Mouse (Mus musculus) megakaryocyte, embryonic 14.5 days (primary cell): ENCODE measurements around the gene Hivep3. TPM values are rescaled to one million over a fixed set of nuclear protein-coding genes. Genes with fewer than 3 reads are reported as not detected.

Source experiments
- H3K27me3 ChIP-seq: replicated peaks from 2 replicates; pipeline ENCODE3; 2012; ENCODE audit warnings: inconsistent platforms
- H3K36me3 ChIP-seq: replicated peaks from 2 replicates; pipeline ENCODE3; 2012; ENCODE audit warnings: low read length, inconsistent platforms, mixed read lengths
- H3K4me1 ChIP-seq: 2 replicates; pipeline ENCODE4 v1.6.1; 2012; ENCODE audit warnings: inconsistent platforms
- H3K4me3 ChIP-seq: replicated peaks from 2 replicates; pipeline ENCODE3; 2012; ENCODE audit warnings: moderate library complexity, mild to moderate bottlenecking, inconsistent platforms
- H3K9me3 ChIP-seq: 2 replicates; pipeline ENCODE4 v1.6.1; 2012; ENCODE audit warnings: inconsistent platforms
- FLI1 ChIP-seq: IDR thresholded peaks from 2 replicates; pipeline ENCODE4 v1.6.1; 2012; ENCODE audit warnings: low read length, inconsistent platforms, mixed read lengths
- GATA1 ChIP-seq: IDR thresholded peaks from 3 replicates; pipeline ENCODE4 v1.6.1; 2012; ENCODE audit warnings: mixed read lengths, low read length, inconsistent platforms, borderline replicate concordance
- polyA plus RNA-seq: library from polyadenylated mRNA; stranded (reverse); fragments of >175 nt; gene quantifications from 2 replicates; pipeline ENCODE4 v1.2.3, GENCODE M21; 2012; ENCODE audit warnings: low replicate concordance; ENCODE audit not compliant: insufficient read depth

The Hivep3 gene
- polyA plus RNA-seq, 1 experiment: 10.4 TPM

DNA sequence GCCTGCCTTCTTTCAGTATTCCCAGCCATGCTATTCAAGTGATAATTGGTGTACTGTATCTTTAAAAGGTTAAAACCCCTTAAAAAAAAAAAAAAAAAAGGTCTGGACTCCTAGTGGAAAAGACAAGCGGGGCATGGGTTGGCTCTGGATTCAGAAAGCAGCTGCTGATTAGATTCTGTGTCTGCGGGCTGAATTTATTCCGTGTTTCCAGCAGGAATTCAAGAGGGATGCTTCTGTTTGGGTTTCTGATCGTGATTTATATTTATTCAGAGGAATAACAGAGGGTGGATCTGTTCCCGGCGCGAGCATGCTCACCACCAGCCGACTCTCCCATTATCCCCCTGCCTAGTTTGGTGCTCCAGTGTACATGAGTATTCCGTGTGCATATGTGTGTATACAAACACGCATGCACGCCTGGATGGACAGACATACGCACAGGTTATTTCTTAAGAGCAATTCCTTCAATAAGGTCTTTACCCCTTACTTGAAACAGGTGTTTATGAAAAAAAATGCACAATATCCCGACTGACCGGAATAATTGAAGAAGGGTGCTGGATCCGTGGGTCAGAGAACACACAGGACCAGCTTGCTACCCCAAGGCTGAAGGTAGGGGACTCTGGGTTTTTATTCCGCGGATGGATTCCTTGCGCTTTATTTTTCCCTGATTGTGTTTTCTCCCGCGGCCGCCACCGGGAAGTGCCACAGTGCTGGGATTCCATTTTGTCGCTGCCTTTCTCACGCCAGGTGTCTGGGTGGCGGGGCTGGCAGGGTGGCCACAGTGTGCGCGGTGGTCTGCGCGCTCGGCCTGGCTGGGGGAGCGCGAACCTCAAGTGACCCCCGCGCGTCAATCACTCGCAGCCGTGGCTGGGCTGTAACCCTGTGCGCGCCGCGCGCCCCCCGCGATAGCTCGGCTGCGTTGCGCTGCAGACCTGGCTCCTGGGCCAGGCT lies 80.9 kb downstream of the Hivep3 start:
- peaks cover 71% of the 10 kb centered on the region for H3K4me1 ChIP-seq
- peaks cover 3% of the 10 kb centered on the region for H3K27me3 ChIP-seq
- no peaks in the 10 kb centered on the region for H3K36me3 ChIP-seq
- H3K4me3 ChIP-seq: peak overlapping the region; percentile 92
- no peak for TF ChIP-seq FLI1
- no peak for TF ChIP-seq GATA1
- H3K9me3 ChIP-seq: no peaks in the 10 kb centered on the region

DNA sequence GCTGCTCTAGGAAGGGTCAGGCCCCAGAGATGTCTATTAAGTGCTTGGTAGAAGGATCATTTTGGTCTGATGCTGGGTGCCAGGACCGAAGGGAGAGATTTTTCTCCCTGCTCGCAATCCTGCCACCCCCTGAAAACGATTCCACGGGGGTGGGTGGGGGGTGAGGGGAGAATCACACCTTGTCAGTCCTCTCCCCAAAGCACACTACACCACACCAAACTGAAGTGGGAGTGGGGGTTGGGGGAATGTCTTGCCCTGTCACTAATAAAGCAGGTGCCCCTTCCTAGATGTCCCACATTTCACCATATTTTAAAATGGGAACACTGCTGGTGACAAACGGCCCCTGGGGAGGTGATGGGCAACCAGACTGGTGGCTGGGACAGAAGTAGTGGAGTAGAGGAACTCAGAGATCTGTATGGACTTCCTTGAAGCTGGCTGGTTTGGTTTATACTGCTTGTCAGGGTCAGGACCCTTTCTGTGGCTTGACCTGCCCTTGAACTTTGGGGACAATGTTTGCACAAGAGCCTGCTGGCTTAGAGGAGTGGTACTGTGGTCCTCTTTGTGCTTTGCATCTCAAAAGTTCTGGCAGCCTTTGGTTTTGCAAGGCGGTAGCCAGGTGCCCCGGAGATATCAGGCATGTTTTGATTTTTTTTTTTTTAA lies 81.7 kb downstream of the Hivep3 start:
- H3K36me3 ChIP-seq: peaks cover 5% of the 10 kb centered on the region

DNA sequence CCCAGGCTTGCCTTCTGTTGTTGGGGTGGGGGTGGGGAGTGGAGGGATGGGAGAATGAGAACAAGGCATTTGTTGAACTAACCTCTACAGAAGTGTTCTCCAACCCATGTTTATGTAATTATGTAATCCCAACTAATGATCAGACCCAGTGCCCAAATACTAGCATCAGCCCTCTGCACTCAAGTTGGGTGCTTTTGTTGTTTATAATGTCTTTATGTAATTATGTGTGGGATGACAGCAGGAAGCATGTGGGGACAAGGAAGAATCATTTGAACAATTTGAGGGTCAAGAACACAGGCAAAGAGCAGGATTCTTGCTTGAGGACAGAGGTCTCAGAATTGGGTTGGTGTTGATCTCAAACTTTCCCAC lies 82.2 kb downstream of the Hivep3 start:
- no peak for TF ChIP-seq FLI1
- TF ChIP-seq GATA1: no peak
- Histone ChIP-seq H3K4me3 (no peak overlapping the region), H3K9me3 (no peaks in the 10 kb centered on the region), H3K36me3 (peaks cover 10% of the 10 kb centered on the region), H3K4me1 (peaks cover 75% of the 10 kb centered on the region), H3K27me3 (peaks cover 3% of the 10 kb centered on the region)

More for the DNA sequence above, 81.7 kb downstream of the Hivep3 start:
- TF ChIP-seq GATA1 (no peak), FLI1 (no peak)
- H3K4me3 ChIP-seq: peak overlapping the region; percentile 92
- peaks cover 3% of the 10 kb centered on the region for H3K27me3 ChIP-seq
- H3K9me3 ChIP-seq: no peaks in the 10 kb centered on the region
- H3K4me1 ChIP-seq: peaks cover 73% of the 10 kb centered on the region

GRCm38 (mm10) chr4:119816620-119817356 lies 83.2 kb downstream of the Hivep3 start:
- Histone ChIP-seq H3K36me3 (peaks cover 12% of the 10 kb centered on the region), H3K4me1 (peaks cover 76% of the 10 kb centered on the region), H3K9me3 (no peaks in the 10 kb centered on the region), H3K4me3 (peak overlapping the region; percentile 56), H3K27me3 (peaks cover 3% of the 10 kb centered on the region)
- TF ChIP-seq FLI1 (no peak), GATA1 (no peak)

GRCm38 (mm10) chr4:119825956-119826355 lies 92.4 kb downstream of the Hivep3 start:
- peaks cover 36% of the 10 kb centered on the region for H3K4me1 ChIP-seq
- H3K9me3 ChIP-seq: no peaks in the 10 kb centered on the region
- no peak overlapping the region for H3K4me3 ChIP-seq
- TF ChIP-seq FLI1: no peak
- TF ChIP-seq GATA1: no peak
- H3K27me3 ChIP-seq: peaks cover 2% of the 10 kb centered on the region
- peaks cover 9% of the 10 kb centered on the region for H3K36me3 ChIP-seq

DNA sequence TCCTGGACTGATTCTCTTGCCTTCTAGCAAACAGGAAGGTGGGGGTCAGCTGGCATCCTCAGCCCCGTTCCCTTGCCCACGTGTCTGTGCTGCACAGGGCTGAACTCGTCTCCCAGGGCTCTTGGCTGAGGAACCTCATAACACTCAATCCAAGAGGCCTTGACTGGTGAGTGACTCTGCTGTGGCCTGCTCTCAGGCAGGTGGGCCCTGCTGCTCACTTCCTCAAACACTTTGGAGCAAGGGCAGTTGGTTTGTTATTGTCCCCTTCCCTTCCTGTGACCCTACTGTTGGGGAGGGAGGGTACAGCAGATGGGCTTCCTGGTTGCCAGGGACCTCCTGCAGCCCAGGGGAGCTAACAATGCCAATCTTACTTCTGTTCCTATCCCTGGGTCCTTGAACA lies 94.8 kb downstream of the Hivep3 start:
- no peaks in the 10 kb centered on the region for H3K9me3 ChIP-seq
- TF ChIP-seq FLI1: no peak
- no peak for TF ChIP-seq GATA1
- peaks cover 14% of the 10 kb centered on the region for H3K36me3 ChIP-seq

GRCm38 (mm10) chr4:119828996-119829395 lies 95.4 kb downstream of the Hivep3 start:
- H3K36me3 ChIP-seq: peaks cover 14% of the 10 kb centered on the region
- no peak for TF ChIP-seq FLI1
- TF ChIP-seq GATA1: no peak
- H3K27me3 ChIP-seq: peaks cover 2% of the 10 kb centered on the region
- no peaks in the 10 kb centered on the region for H3K9me3 ChIP-seq
- H3K4me3 ChIP-seq: no peak overlapping the region
- peaks cover 55% of the 10 kb centered on the region for H3K4me1 ChIP-seq

More for the DNA sequence above, 94.8 kb downstream of the Hivep3 start:
- Histone ChIP-seq H3K27me3 (peaks cover 2% of the 10 kb centered on the region), H3K4me3 (no peak overlapping the region), H3K4me1 (peaks cover 49% of the 10 kb centered on the region)

GRCm38 (mm10) chr4:119833333-119833732 lies 99.7 kb downstream of the Hivep3 start:
- Histone ChIP-seq H3K4me1 (peaks cover 85% of the 10 kb centered on the region), H3K36me3 (peaks cover 18% of the 10 kb centered on the region), H3K27me3 (peaks cover under 1% of the 10 kb centered on the region), H3K9me3 (no peaks in the 10 kb centered on the region), H3K4me3 (no peak overlapping the region)
- no peak for TF ChIP-seq GATA1
- TF ChIP-seq FLI1: no peak

DNA sequence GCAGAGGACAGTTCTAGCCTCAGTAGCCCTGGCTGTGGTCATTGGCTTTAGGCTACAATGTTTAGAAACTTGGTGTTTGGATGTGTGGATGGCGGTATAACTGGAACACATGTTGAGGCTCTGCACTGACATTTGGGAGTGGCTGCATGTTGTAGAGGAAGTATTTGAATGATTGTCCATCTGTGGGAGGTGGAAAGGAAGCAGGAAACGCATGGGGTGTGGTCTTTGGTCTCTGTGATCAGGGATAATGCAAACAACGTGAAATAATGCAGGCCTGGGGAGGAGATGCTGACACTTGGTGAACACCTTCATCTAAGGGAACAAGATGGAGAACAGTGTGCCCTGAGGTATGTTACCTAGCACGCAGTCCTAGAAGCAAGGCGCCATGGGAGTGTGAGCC lies 100.3 kb downstream of the Hivep3 start:
- Histone ChIP-seq H3K27me3 (no peaks in the 10 kb centered on the region), H3K4me1 (peaks cover 86% of the 10 kb centered on the region), H3K36me3 (peaks cover 18% of the 10 kb centered on the region), H3K9me3 (no peaks in the 10 kb centered on the region), H3K4me3 (peak overlapping the region; percentile 2)
- no peak for TF ChIP-seq FLI1
- TF ChIP-seq GATA1: no peak
